Mouse (Mus musculus) midbrain, embryonic 12.5 days (tissue): Measurements from ENCODE around the gene Rnf24. TPM values are rescaled to one million over a fixed set of nuclear protein-coding genes. Genes with fewer than 3 reads are reported as not detected.
"Not testable (repeated sequence)": the region's sequence is repeated elsewhere in the genome, so short reads cannot be mapped to it uniquely, and the experiment has no call there.

Source experiments
- ATAC-seq: fragments of 200-750 bp; cut with Nextera tagmentation; 2 replicates; pipeline ENCODE4 v1.8.0; 2017; ENCODE audit warnings: low read depth, moderate TSS enrichment, moderate library complexity; ENCODE audit not compliant: low FRiP score
- H3K27ac ChIP-seq: fragments of 300-500 bp; sonication (generic); replicated peaks from 2 replicates; pipeline ENCODE4 v1.5.1; 2016; ENCODE audit warnings: mild to moderate bottlenecking
- H3K27me3 ChIP-seq: fragments of 300-500 bp; sonication (generic); 2 replicates; pipeline ENCODE4 v1.6.1; 2016; ENCODE audit warnings: mild to moderate bottlenecking
- H3K36me3 ChIP-seq: fragments of 300-500 bp; sonication (generic); 2 replicates; pipeline ENCODE4 v1.6.1; 2016
- H3K4me1 ChIP-seq: fragments of 300-500 bp; sonication (generic); 2 replicates; pipeline ENCODE4 v1.6.1; 2016
- H3K4me2 ChIP-seq: fragments of 300-500 bp; sonication (generic); replicated peaks from 2 replicates; pipeline ENCODE4 v1.6.1; 2016; ENCODE audit warnings: mild to moderate bottlenecking, moderate library complexity
- H3K4me3 ChIP-seq: fragments of 300-500 bp; sonication (generic); 2 replicates; pipeline ENCODE4 v1.5.1; 2016; ENCODE audit warnings: mild to moderate bottlenecking
- H3K9ac ChIP-seq: fragments of 300-500 bp; sonication (generic); replicated peaks from 2 replicates; pipeline ENCODE4 v1.6.1; 2016; ENCODE audit warnings: mild to moderate bottlenecking, moderate library complexity
- H3K9me3 ChIP-seq: fragments of 300-500 bp; sonication (generic); 2 replicates; pipeline ENCODE4 v1.6.1; 2016; ENCODE audit warnings: mild to moderate bottlenecking
- WGBS: fragments of 180-500 bp; shearing (Covaris S2); methylation state at CpG from one replicate; pipeline ENCODE4 v1.1.7; 2016; 5-methylcytosine and 5-hydroxymethylcytosine counted together
- polyA plus RNA-seq: library from polyadenylated mRNA; unstranded; fragments of >200 nt; fragmentation: Nextera tagmentation; extraction: Ambion mirVana; gene quantifications from 2 replicates; pipeline ENCODE4 v1.2.1, GENCODE M21; 2016

Rnf24 gene
- polyA plus RNA-seq, 1 experiment from 2014 or later = 18.0 TPM

DNA sequence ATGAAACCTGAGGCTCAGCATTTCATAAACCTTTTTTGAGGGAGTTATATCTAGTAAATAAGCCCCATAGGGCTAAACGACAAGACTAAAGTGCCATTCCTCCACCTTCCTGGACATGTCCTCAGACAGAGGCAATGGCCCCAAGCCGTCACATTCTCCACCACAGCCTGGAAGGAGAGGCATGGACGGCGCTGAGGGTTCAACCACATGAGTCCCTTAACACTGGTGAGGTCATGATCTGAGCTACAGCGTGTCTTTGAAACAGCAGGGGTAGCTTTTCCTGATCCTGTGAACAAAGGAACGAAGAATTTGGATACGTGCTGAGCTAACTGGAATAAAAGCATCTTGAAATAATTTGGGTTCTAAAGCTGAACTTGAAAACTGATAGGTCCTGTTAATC, 54.0 kb downstream of the Rnf24 start:
- not testable (repeated sequence) for H3K4me3 ChIP-seq, H3K27me3 ChIP-seq, ATAC-seq, H3K4me1 ChIP-seq, H3K4me2 ChIP-seq, H3K27ac ChIP-seq, H3K9me3 ChIP-seq, H3K9ac ChIP-seq
- peaks cover 73% of the 10 kb centered on the region for H3K36me3 ChIP-seq
- 45% methylated on average over 7 of the region's 7 CpGs for WGBS

- H3K9me3 ChIP-seq = no peaks in the 10 kb centered on the region
- no peak for ATAC-seq
- no peak overlapping the region for H3K27ac ChIP-seq
- no peak overlapping the region for H3K4me2 ChIP-seq
- H3K27me3 ChIP-seq = no peaks in the 10 kb centered on the region
- H3K4me3 ChIP-seq = no peak overlapping the region
- peaks cover 69% of the 10 kb centered on the region for H3K36me3 ChIP-seq
- WGBS = 90% methylated on average over 2 of the region's 2 CpGs
- H3K4me1 ChIP-seq = no peaks in the 10 kb centered on the region
- H3K9ac ChIP-seq = no peak overlapping the region
Observed at GRCm38 (mm10) chr2:131296746-131297261, 55.9 kb downstream of the Rnf24 start.

GRCm38 (mm10) chr2:131290669-131291068, 62.0 kb downstream of the Rnf24 start:
- Histone ChIP-seq H3K27me3 (no peaks in the 10 kb centered on the region), H3K27ac (no peak overlapping the region), H3K36me3 (peaks cover 70% of the 10 kb centered on the region), H3K4me2 (no peak overlapping the region), H3K4me1 (no peaks in the 10 kb centered on the region), H3K9ac (no peak overlapping the region), H3K9me3 (no peaks in the 10 kb centered on the region), H3K4me3 (no peak overlapping the region)
- ATAC-seq = no peak

DNA sequence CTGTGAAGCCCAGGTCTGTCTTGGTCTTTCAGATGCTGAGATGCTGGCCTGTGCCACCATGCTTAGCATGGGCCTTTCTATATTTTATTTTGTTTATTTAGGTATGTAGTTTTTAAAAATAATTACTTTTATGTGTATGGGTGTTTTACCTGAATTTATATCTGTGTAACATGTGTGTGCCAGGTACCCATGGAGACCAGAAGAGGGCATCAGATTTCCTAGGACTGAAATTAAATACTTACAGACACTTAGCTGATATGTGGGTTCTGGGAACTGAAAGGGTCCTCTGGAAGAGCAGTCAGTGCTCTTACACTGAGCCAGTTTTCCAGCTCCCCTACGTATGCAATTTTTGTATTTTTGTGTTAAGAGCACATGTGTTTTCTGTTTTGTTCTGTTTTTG, 66.4 kb downstream of the Rnf24 start:
- WGBS = 90% methylated on average over 1 of the region's 1 CpGs
- H3K4me2 ChIP-seq = no peak overlapping the region
- no peaks in the 10 kb centered on the region for H3K27me3 ChIP-seq
- H3K36me3 ChIP-seq = peaks cover 63% of the 10 kb centered on the region
- H3K9me3 ChIP-seq = no peaks in the 10 kb centered on the region
- H3K27ac ChIP-seq = no peak overlapping the region
- H3K4me1 ChIP-seq = no peaks in the 10 kb centered on the region
- H3K9ac ChIP-seq = no peak overlapping the region
- ATAC-seq = no peak
- no peak overlapping the region for H3K4me3 ChIP-seq

- Histone ChIP-seq H3K27me3 (no peaks in the 10 kb centered on the region), H3K4me2 (no peak overlapping the region), H3K36me3 (peaks cover 70% of the 10 kb centered on the region), H3K9ac (no peak overlapping the region), H3K9me3 (no peaks in the 10 kb centered on the region), H3K4me1 (no peaks in the 10 kb centered on the region), H3K4me3 (no peak overlapping the region), H3K27ac (no peak overlapping the region)
- no peak for ATAC-seq
- 82% methylated on average over 1 of the region's 1 CpGs for WGBS
Observed at GRCm38 (mm10) chr2:131281596-131281995, 71.1 kb downstream of the Rnf24 start.

DNA sequence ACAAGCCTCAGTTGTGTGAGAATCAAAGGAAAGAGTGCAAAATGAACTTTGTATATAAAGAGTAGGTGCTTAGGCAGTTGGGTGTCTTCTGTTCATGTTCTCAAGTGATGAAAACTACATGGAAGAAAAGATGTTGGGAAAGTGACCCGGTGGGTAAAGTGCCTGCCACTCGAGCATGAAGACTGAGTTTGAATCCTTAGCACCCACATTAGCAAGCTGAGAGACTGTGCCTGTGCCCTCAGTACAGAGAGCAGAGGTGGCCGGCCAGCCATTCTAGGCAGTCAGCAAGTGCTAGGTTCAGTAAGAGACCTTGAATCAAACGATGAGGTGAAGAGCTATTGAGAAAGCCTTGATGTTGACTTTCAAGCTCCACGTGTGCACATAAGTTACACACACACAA, 76.0 kb downstream of the Rnf24 start:
- Histone ChIP-seq H3K27ac (no peak overlapping the region), H3K9me3 (no peaks in the 10 kb centered on the region), H3K9ac (no peak overlapping the region), H3K27me3 (no peaks in the 10 kb centered on the region), H3K4me2 (no peak overlapping the region), H3K4me1 (no peaks in the 10 kb centered on the region), H3K4me3 (no peak overlapping the region), H3K36me3 (peaks cover 76% of the 10 kb centered on the region)
- ATAC-seq = no peak
- 92% methylated on average over 5 of the region's 5 CpGs for WGBS

GRCm38 (mm10) chr2:131275493-131275892, 77.2 kb downstream of the Rnf24 start:
- Histone ChIP-seq H3K4me3 (no peak overlapping the region), H3K9ac (no peak overlapping the region), H3K9me3 (no peaks in the 10 kb centered on the region), H3K27me3 (no peaks in the 10 kb centered on the region), H3K4me1 (no peaks in the 10 kb centered on the region), H3K27ac (no peak overlapping the region), H3K4me2 (no peak overlapping the region), H3K36me3 (peaks cover 65% of the 10 kb centered on the region)
- ATAC-seq = no peak
- 95% methylated on average over 3 of the region's 3 CpGs for WGBS

DNA sequence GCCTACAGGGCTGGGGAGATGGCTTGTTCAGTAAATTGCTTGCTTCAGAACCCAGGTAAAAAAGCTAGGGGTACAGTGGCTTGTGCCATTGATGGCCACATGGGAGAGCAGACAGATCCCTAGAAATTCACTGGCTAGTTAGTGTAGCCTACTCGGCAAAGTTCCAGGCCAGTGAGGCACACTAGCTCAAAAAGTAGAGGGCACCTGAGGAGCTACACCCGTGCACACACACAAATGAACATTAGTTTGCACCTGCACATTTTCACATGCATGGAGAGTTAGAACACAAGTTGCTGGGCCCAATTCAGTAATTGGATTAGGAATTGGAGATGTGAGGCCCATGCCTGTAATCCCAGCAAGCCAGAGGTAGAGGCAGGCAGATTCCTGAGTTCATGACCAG, 87.6 kb downstream of the Rnf24 start:
- Histone ChIP-seq H3K27ac (no peak overlapping the region), H3K36me3 (no peaks in the 10 kb centered on the region), H3K4me2 (peak overlapping the region; percentile 79; the same call in 1 of the 2 replicates), H3K4me1 (peaks cover 28% of the 10 kb centered on the region), H3K4me3 (no peak overlapping the region), H3K9ac (no peak overlapping the region), H3K9me3 (no peaks in the 10 kb centered on the region), H3K27me3 (no peaks in the 10 kb centered on the region)
- no peak for ATAC-seq
- 81% methylated on average over 2 of the region's 2 CpGs for WGBS

- ATAC-seq = no peak
- Histone ChIP-seq H3K27ac (no peak overlapping the region), H3K4me3 (peak overlapping the region; percentile 83), H3K9ac (no peak overlapping the region), H3K27me3 (no peaks in the 10 kb centered on the region), H3K9me3 (no peaks in the 10 kb centered on the region), H3K36me3 (no peaks in the 10 kb centered on the region), H3K4me1 (peaks cover 28% of the 10 kb centered on the region), H3K4me2 (peak overlapping the region; percentile 79)
- 73% methylated on average over 6 of the region's 6 CpGs for WGBS
Observed at GRCm38 (mm10) chr2:131264027-131264426, 88.7 kb downstream of the Rnf24 start.

GRCm38 (mm10) chr2:131262680-131263670, 89.7 kb downstream of the Rnf24 start:
- Histone ChIP-seq H3K27ac (peak overlapping the region; percentile 98), H3K9me3 (no peaks in the 10 kb centered on the region), H3K27me3 (no peaks in the 10 kb centered on the region), H3K4me3 (peak overlapping the region; percentile 83), H3K9ac (peak overlapping the region; percentile 95), H3K4me2 (peak overlapping the region; percentile 79), H3K36me3 (no peaks in the 10 kb centered on the region), H3K4me1 (peaks cover 28% of the 10 kb centered on the region)
- ATAC-seq = peak; percentile 77
- 1% methylated on average over 50 of the region's 59 CpGs for WGBS

GRCm38 (mm10) chr2:131262213-131262672, 90.4 kb downstream of the Rnf24 start, which contains the start of gene Pank2:
Gene Pank2 (plus strand): TSS chr2:131262495.
- H3K9ac ChIP-seq = peak within 1 kb of the TSS; percentile 95
- H3K4me1 ChIP-seq = peaks cover 32% of the 10 kb centered on the region
- no peaks in the 10 kb centered on the region for H3K9me3 ChIP-seq
- WGBS = 0% methylated on average over 32 of the region's 49 CpGs
- peak within 1 kb of the TSS; percentile 83 for H3K4me3 ChIP-seq
- no peaks in the 10 kb centered on the region for H3K36me3 ChIP-seq
- no peaks in the 10 kb centered on the region for H3K27me3 ChIP-seq
- ATAC-seq = peak; percentile 100
- H3K27ac ChIP-seq = peak within 1 kb of the TSS; percentile 98
- H3K4me2 ChIP-seq = peak within 1 kb of the TSS; percentile 79

DNA sequence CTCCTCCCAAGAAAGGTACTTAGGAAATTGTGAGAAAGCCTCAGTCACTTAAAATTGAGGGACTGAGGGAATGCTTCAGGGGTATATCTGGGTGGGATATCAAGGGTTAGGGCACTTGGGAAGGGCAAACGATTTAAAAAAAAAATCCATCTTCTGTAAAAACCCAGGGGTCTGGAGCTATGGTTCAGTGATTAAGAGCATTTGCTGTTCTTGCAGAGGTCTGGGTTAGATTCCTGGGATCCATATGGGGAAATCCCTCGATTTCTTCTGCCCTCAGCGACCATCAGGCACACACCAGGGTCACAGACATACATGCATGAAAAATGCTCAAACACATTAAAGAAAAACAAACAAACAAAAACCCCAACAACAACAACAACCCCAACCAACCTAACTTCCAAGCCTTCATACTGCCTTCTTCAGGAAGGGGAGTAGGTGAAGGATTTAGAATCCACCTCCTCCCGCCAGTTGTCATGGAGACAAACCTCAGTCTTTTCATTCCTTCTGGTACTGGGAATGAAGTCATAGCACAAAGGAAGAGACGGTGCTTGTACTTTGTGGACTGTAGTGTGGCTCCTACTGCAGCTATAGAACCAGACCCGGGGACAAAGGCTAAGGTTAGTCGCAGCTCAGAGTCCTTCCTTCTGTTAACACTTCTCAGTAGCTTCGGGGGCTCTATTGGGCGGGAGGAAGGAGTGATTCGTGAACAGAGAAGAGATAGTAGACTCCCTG, 91.0 kb downstream of the Rnf24 start:
- Histone ChIP-seq H3K27me3 (no peaks in the 10 kb centered on the region), H3K27ac (peak overlapping the region; percentile 98), H3K4me3 (peak overlapping the region; percentile 83), H3K4me2 (peak overlapping the region; percentile 65), H3K36me3 (no peaks in the 10 kb centered on the region), H3K4me1 (peaks cover 32% of the 10 kb centered on the region), H3K9ac (peak overlapping the region; percentile 63), H3K9me3 (no peaks in the 10 kb centered on the region)
- peak; percentile 82 for ATAC-seq
- WGBS = 3% methylated on average over 10 of the region's 10 CpGs
